Mouse (Mus musculus) midbrain, embryonic 14.5 days (tissue): ENCODE results near the gene Col19a1. TPM values are rescaled to one million over a fixed set of nuclear protein-coding genes. Genes with fewer than 3 reads are reported as not detected.

Experiments
- ATAC-seq: fragments of 200-750 bp; cut with Nextera tagmentation; 2 replicates; pipeline ENCODE4 v1.8.0; 2017; ENCODE audit warnings: moderate number of reproducible peaks, moderate library complexity; ENCODE audit not compliant: low FRiP score, low TSS enrichment
- DNase-seq: peaks from one replicate; pipeline ENCODE4 v3.0.0-alpha.2; 2015
- H3K27ac ChIP-seq: fragments of 300-500 bp; sonication (generic); replicated peaks from 2 replicates; pipeline ENCODE4 v1.5.1; 2014; ENCODE audit warnings: mild to moderate bottlenecking, low read depth, low read length, moderate library complexity
- H3K27me3 ChIP-seq: fragments of 300-500 bp; sonication (generic); 2 replicates; pipeline ENCODE4 v1.6.1; 2014; ENCODE audit warnings: low read length, control low read depth, mixed read lengths; ENCODE audit not compliant: control insufficient read depth, insufficient read depth
- H3K36me3 ChIP-seq: fragments of 300-500 bp; sonication (generic); 2 replicates; pipeline ENCODE4 v1.6.1; 2014; ENCODE audit warnings: low read length, control low read depth; ENCODE audit not compliant: control insufficient read depth, insufficient read depth
- H3K4me1 ChIP-seq: fragments of 300-500 bp; sonication (generic); 2 replicates; pipeline ENCODE4 v1.6.1; 2014; ENCODE audit warnings: mild to moderate bottlenecking, antibody characterized with exemption, low read length, control low read depth; ENCODE audit not compliant: control insufficient read depth, insufficient read depth
- H3K4me2 ChIP-seq: fragments of 300-500 bp; sonication (generic); 2 replicates; pipeline ENCODE4 v1.6.1; 2014; ENCODE audit warnings: mild to moderate bottlenecking, low read length, moderate library complexity
- H3K4me3 ChIP-seq: fragments of 300-500 bp; sonication (generic); replicated peaks from 2 replicates; pipeline ENCODE4 v1.5.1; 2014; ENCODE audit warnings: low read depth, low read length
- H3K9ac ChIP-seq: fragments of 300-500 bp; sonication (generic); replicated peaks from 2 replicates; pipeline ENCODE4 v1.6.1; 2014; ENCODE audit warnings: mild to moderate bottlenecking, low read length, moderate library complexity
- H3K9me3 ChIP-seq: fragments of 300-500 bp; sonication (generic); 2 replicates; pipeline ENCODE4 v1.6.1; 2016; ENCODE audit warnings: low read length, control low read depth, mixed read lengths; ENCODE audit not compliant: control insufficient read depth
- WGBS: fragments of 180-500 bp; shearing (Covaris S2); extraction: QIAGEN DNeasy Blood & Tissue Kit; methylation state at CpG from one replicate; pipeline ENCODE4 v1.1.7; 2014; 5-methylcytosine and 5-hydroxymethylcytosine counted together
- polyA plus RNA-seq: library from polyadenylated mRNA; unstranded; fragments of >200 nt; fragmentation: Nextera tagmentation; extraction: Ambion mirVana; gene quantifications from 2 replicates; pipeline ENCODE4 v1.2.1, GENCODE M21; 2014

Gene Col19a1
- polyA plus RNA-seq, 1 experiment from 2014 or later: 1.2 TPM

DNA sequence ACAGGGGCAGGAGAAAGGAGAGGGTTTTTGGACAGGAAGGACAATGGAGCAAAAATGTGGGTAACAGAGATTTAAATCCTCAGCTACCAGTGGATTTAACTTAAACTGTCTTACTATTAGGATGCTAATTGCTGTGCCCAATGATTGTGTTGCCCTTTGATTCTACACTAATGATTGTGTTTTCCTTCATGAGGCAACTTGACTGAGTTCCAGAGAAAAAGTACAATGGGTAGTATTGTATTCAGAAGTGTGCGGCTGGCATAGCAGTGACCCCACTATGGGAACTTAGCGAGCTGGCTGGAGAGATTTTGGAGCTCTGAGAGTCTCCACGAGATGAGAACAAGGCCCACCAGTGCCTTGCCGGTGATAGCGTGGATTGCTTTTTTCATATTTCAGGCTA lies 159.0 kb downstream of the Col19a1 start:
- DNase-seq: no peak
- no peak overlapping the region for H3K9ac ChIP-seq
- ATAC-seq: no peak
- H3K4me1 ChIP-seq: no peaks in the 10 kb centered on the region
- no peak overlapping the region for H3K4me3 ChIP-seq
- no peaks in the 10 kb centered on the region for H3K36me3 ChIP-seq
- no peaks in the 10 kb centered on the region for H3K27me3 ChIP-seq
- WGBS: 87% methylated on average over 5 of the region's 5 CpGs
- no peak overlapping the region for H3K27ac ChIP-seq
- no peak overlapping the region for H3K4me2 ChIP-seq
- no peaks in the 10 kb centered on the region for H3K9me3 ChIP-seq

DNA sequence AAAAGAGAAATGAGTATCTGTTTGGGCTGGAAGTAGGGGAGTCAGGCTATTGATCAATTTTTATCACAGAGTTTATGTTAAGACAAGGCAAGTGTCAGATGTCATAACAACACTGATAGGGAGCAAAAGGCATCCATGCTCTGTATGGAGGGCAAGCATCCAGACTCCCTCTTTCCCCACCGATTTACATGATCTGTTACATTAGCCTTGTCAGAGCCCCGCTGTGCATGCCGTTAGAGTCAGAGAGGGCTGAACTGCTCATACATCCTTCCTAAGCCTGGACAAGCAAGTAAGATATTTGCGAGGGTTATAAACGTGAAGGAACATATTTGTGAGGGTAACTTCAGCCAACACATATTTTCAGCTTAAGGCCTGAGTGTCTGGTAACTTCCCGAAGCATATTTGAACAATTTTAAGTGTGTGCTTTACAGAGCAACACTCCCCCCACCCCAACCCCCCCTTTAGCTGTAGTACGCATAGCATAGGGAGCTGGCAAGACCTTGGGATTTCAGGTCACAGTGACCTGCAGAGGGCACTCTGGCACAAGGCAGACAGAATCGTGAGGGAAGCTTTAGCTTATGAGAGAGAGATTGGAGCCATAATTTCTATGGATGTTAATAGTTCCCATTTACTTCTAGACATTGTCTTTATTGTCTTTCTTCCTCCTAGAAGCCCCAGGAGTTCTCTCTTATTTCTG lies 209.0 kb downstream of the Col19a1 start:
- peak; percentile 50; the same call in 1 of the 2 replicates for ATAC-seq
- Histone ChIP-seq H3K4me2 (no peak overlapping the region), H3K9ac (no peak overlapping the region), H3K9me3 (no peaks in the 10 kb centered on the region), H3K4me3 (no peak overlapping the region), H3K36me3 (no peaks in the 10 kb centered on the region), H3K27me3 (no peaks in the 10 kb centered on the region), H3K27ac (no peak overlapping the region), H3K4me1 (no peaks in the 10 kb centered on the region)
- peak; percentile 79 for DNase-seq
- 43% methylated on average over 8 of the region's 8 CpGs for WGBS

DNA sequence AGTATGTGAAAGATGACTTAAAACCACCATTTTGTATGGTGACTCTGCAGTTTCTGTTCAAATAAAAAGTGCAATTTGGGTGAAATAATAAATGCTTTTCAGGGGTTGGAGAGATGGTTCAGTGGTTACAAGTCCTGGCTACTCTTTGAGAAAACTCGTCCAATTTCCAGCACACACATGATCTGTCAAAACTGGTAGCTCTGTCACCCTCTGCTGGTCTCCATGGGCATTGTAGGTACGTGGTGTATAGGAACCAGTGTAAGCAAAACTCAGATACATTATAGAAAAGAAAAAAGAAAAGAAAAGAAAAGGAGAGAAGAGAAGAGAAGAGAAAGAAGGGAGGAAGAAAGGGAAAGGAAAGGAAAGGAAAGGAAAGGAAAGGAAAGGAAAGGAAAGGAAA lies 212.4 kb downstream of the Col19a1 start:
- Histone ChIP-seq H3K4me2 (no peak overlapping the region), H3K27ac (no peak overlapping the region), H3K4me3 (no peak overlapping the region), H3K4me1 (no peaks in the 10 kb centered on the region), H3K36me3 (no peaks in the 10 kb centered on the region), H3K27me3 (no peaks in the 10 kb centered on the region), H3K9me3 (no peaks in the 10 kb centered on the region), H3K9ac (no peak overlapping the region)
- ATAC-seq (no peak), DNase-seq (peak; percentile 64)
- 26% methylated on average over 2 of the region's 2 CpGs for WGBS

DNA sequence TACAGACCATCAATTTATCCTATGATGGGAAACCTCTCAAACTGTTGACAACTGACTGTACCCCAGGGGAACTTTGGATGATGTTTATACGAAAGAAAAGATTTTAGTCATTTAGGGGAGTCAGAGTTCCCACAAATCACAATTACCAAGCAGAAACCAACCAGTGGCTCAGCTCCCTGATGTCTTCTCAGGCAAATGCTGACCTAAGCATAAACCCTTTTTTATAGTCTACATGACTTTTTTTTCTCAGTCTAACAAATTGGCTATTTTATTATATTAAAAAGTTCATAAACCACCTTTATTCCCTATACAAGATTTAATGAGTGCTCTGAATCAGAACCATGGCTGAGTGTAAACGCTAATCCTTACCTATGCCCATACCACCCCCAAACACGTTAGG lies 213.6 kb downstream of the Col19a1 start:
- 86% methylated on average over 3 of the region's 3 CpGs for WGBS
- Histone ChIP-seq H3K36me3 (no peaks in the 10 kb centered on the region), H3K27ac (no peak overlapping the region), H3K4me2 (no peak overlapping the region), H3K9me3 (no peaks in the 10 kb centered on the region), H3K4me1 (no peaks in the 10 kb centered on the region), H3K27me3 (no peaks in the 10 kb centered on the region), H3K9ac (no peak overlapping the region), H3K4me3 (no peak overlapping the region)
- DNase-seq (no peak), ATAC-seq (no peak)

DNA sequence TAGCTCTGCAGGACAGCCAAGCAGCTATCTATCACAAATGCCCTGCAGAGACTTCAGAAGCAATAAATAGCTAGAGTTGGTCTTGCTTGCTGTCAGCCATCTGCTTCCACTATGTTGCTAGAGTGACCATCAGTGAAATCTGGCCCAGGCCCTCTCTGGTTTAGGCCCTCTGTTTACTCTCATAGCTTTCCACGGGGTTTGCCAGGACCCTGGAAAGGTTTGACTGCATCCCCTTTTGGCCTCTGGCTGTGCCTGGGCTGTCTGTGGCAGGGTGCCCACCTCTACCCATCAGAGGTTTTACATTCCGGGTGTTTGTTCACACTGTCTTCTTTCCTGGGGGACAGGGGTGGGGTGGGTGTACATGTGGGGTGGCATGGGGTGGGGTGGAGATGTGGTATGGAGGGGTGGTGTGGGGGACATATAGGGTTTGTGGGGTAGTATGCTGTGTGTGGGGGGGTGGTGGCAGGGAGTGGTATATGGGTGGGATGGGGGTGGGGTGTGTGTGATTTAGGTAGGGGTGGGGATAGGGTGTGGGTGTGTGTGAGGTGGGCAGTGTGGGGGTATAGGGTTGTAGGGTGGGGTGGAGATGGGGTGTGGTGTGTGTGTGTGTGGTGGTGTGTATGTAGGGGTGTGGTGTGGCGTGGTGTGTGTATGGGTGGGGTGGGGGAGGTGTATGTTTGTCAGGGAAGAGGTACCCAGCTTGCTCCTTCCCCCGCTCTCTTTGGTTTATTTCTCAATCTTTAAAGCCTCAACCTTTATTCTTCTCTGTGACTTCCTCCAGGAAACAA lies 214.6 kb downstream of the Col19a1 start:
- H3K4me3 ChIP-seq: no peak overlapping the region
- DNase-seq: no peak
- ATAC-seq: peak; percentile 48
- 88% methylated on average over 4 of the region's 4 CpGs for WGBS
- H3K4me2 ChIP-seq: no peak overlapping the region
- H3K27me3 ChIP-seq: no peaks in the 10 kb centered on the region
- no peaks in the 10 kb centered on the region for H3K9me3 ChIP-seq
- no peak overlapping the region for H3K27ac ChIP-seq
- H3K36me3 ChIP-seq: no peaks in the 10 kb centered on the region
- no peak overlapping the region for H3K9ac ChIP-seq
- H3K4me1 ChIP-seq: no peaks in the 10 kb centered on the region

DNA sequence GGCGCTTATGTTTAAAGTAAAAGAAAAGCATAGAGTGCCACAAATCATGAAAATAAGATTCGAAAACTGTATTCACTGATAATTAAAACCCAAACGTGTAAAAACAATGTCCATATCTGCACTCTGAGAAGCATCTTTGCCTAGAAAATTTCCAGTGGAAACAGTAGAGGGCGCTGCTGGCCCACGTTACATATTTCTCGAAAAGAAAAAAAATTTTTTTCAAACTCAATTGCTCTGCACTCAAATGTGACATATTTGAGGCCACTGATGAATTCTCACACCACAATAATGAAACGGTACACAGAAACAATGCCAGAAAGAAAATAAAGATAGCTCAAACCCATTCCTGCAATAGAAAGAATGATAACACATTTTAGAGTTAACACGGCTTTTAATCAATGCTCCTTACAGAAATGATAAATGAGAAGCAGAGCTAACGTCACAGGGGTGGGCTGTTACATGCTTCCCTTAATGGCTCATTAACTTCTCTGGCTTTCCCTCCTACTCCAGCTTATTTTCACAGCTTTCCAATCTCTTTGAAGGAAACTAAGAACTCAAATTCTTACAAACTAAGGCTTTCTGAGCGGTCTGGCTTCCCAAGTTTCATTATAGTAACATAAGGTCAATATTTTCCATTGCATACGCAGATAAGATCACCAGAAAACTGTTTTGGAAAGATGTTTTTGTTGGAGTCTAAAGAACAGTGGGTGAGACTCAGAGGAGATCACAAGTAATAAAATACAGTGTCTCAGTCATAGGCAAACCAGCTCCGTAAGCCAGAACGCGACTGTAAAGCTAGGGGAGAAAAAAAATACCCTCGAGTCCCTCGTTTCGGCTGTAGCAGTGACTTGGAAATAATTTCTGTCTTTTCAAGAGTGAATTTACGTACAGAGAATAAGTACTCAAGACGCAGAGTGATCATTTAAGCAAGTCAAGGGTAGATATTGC lies 219.4 kb downstream of the Col19a1 start:
- 58% methylated on average over 19 of the region's 19 CpGs for WGBS
- H3K9me3 ChIP-seq: no peaks in the 10 kb centered on the region
- no peak overlapping the region for H3K27ac ChIP-seq
- no peak overlapping the region for H3K9ac ChIP-seq
- peak; percentile 82 for DNase-seq
- no peaks in the 10 kb centered on the region for H3K27me3 ChIP-seq
- no peak overlapping the region for H3K4me2 ChIP-seq
- no peak overlapping the region for H3K4me3 ChIP-seq
- H3K4me1 ChIP-seq: no peaks in the 10 kb centered on the region
- H3K36me3 ChIP-seq: no peaks in the 10 kb centered on the region
- no peak for ATAC-seq

DNA sequence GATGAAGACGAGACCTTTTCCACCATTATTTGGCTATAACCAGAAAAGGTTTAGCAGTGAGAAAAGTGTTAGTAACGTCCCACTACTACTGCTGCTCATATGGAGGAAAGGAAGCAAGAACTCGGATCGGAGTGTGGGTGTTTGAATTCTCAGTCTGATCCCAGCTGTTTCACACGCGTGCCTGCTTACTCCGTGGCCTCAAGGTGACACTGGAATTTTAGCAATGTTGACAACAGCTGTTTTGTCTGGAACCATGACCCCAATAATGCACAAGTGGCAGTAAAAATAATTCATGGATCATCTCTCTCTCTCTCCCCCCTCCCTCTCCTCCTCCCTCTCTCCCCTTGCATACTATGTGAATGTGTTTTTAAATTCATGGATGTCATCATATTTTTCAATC lies 222.5 kb downstream of the Col19a1 start:
- no peak overlapping the region for H3K4me3 ChIP-seq

DNA sequence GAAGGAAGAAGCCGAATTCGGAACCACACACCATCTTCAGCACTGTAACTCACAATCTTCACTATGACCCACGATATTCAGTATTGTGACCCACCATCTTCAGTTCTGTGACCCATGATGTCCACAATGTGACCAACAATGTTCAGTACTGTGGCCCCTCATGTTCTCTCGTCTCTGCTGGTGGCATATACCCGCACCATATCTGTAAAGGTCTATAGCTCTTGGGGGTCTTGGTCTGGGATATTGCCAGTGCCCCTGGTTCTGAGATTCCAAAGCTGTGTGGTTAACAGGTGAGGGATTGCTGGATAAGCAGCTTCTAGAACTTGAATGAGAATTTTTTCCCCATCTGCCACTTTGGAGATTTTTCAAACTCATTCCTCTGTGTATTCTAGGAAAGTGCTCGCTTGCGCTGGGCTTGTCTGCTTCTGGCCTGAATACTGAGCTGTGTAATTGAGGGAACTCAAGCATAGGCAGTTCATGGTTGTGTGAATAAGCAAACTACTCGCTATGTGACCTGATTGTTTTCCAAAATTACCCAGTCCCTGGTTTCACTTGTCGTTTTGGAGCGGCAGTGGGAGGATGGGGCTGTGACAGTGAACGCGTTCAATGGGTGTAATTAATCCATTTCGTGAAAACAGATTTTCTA lies 225.2 kb downstream of the Col19a1 start:
- DNase-seq: no peak
- H3K27me3 ChIP-seq: no peaks in the 10 kb centered on the region
- no peak overlapping the region for H3K9ac ChIP-seq
- no peaks in the 10 kb centered on the region for H3K36me3 ChIP-seq
- H3K9me3 ChIP-seq: no peaks in the 10 kb centered on the region
- WGBS: 88% methylated on average over 13 of the region's 13 CpGs
- no peak overlapping the region for H3K4me2 ChIP-seq
- ATAC-seq: no peak
- no peak overlapping the region for H3K27ac ChIP-seq
- H3K4me3 ChIP-seq: no peak overlapping the region
- H3K4me1 ChIP-seq: no peaks in the 10 kb centered on the region

More for the DNA sequence above, 222.5 kb downstream of the Col19a1 start:
- no peak for ATAC-seq
- Histone ChIP-seq H3K9me3 (no peaks in the 10 kb centered on the region), H3K9ac (no peak overlapping the region), H3K27ac (no peak overlapping the region), H3K36me3 (no peaks in the 10 kb centered on the region), H3K4me1 (no peaks in the 10 kb centered on the region), H3K27me3 (no peaks in the 10 kb centered on the region), H3K4me2 (no peak overlapping the region)
- DNase-seq: no peak
- WGBS: 87% methylated on average over 7 of the region's 7 CpGs
